Mouse (Mus musculus) MEL (cell line): ENCODE measurements at regions not wholly inside any gene's neighbourhood (a gene's known extent, or its start where the extent isn't known, plus 50 kb on each side); places are given as distances from the start of the nearest gene placed in this dataset.

ENCODE experiments used
- DNase-seq: peaks from one replicate; pipeline ENCODE4 v3.0.0; 2011; ENCODE audit warnings: low read depth, low spot score
- H3K27ac ChIP-seq: 2 replicates; pipeline ENCODE4 v1.5.1; 2012; ENCODE audit warnings: low read depth, mild to moderate bottlenecking, control low read depth, low read length, moderate library complexity; ENCODE audit not compliant: control insufficient read depth
- H3K27me3 ChIP-seq, 2 experiments: fragments of 150-350 bp in 1 of 2; sonication (generic) in 1 of 2; 2 replicates each; pipeline ENCODE4 v1.6.1; 2012; ENCODE audit warnings: low read length in 2 of 2, mild to moderate bottlenecking in 2 of 2, improper control_type of control experiment in 1 of 2, moderate library complexity in 1 of 2; ENCODE audit not compliant: insufficient read depth in 2 of 2, control insufficient read depth in 1 of 2
- H3K36me3 ChIP-seq, 2 experiments: 2 replicates each; pipeline ENCODE4 v1.6.1; 2012 to 2014; ENCODE audit warnings: low read length in 2 of 2, improper control_type of control experiment in 1 of 2, inconsistent platforms in 1 of 2, mild to moderate bottlenecking in 1 of 2; ENCODE audit not compliant: insufficient read depth in 2 of 2, control insufficient read depth in 1 of 2
- H3K4me1 ChIP-seq, 2 experiments: fragments of 150-350 bp in 1 of 2; sonication (generic) in 1 of 2; 2 replicates each; pipeline ENCODE4 v1.6.1; 2012; ENCODE audit warnings: low read length in 2 of 2, improper control_type of control experiment in 1 of 2, mild to moderate bottlenecking in 1 of 2; ENCODE audit not compliant: insufficient read depth in 2 of 2, control insufficient read depth in 1 of 2
- H3K4me3 ChIP-seq, 2 experiments: fragments of 150-350 bp in 1 of 2; sonication (generic) in 1 of 2; 2 replicates each; pipeline ENCODE4 v1.5.1; 2012; ENCODE audit warnings: low read depth in 2 of 2, low read length in 2 of 2, mild to moderate bottlenecking in 2 of 2, moderate library complexity in 2 of 2, control low read depth in 1 of 2, improper control_type of control experiment in 1 of 2; ENCODE audit not compliant: control insufficient read depth in 1 of 2, insufficient read depth in 1 of 2
- H3K79me2 ChIP-seq: 2 replicates; pipeline ENCODE4 v1.6.1; 2012; ENCODE audit warnings: mild to moderate bottlenecking, low read length, moderate library complexity; ENCODE audit not compliant: control insufficient read depth, poor library complexity, insufficient read depth
- H3K9ac ChIP-seq: 2 replicates; pipeline ENCODE4 v1.6.1; 2012; ENCODE audit warnings: low read depth, mild to moderate bottlenecking, control low read depth, low read length, moderate library complexity; ENCODE audit not compliant: control insufficient read depth, poor library complexity, severe bottlenecking
- H3K9me3 ChIP-seq: fragments of 150-350 bp; sonication (generic); replicated peaks from 2 replicates; pipeline ENCODE4 v1.6.1; 2012; ENCODE audit warnings: mild to moderate bottlenecking, low read length, improper control_type of control experiment, moderate library complexity; ENCODE audit not compliant: insufficient read depth
- BHLHE40 ChIP-seq: IDR thresholded peaks from 2 replicates; pipeline ENCODE4 v1.6.1; 2012; ENCODE audit warnings: low read depth, mild to moderate bottlenecking, inconsistent platforms, low read length, improper control_type of control experiment, borderline replicate concordance
- CHD1 ChIP-seq: IDR thresholded peaks from 2 replicates; pipeline ENCODE4 v1.6.1; 2012; ENCODE audit warnings: low read depth, mild to moderate bottlenecking, inconsistent platforms, low read length, improper control_type of control experiment
- CHD2 ChIP-seq: IDR thresholded peaks from 2 replicates; pipeline ENCODE4 v1.6.1; 2011; ENCODE audit warnings: low read length, improper control_type of control experiment
- CTCF ChIP-seq, 3 experiments: IDR thresholded peaks in 2 of 3; conservative IDR thresholded peaks in 1 of 3; 2 replicates each; pipeline ENCODE4 v1.5.1; 2011 to 2012; ENCODE audit warnings: low read length in 3 of 3, low read depth in 2 of 3, mild to moderate bottlenecking in 2 of 3, improper control_type of control experiment in 1 of 3, inconsistent platforms in 1 of 3, mixed read lengths in 1 of 3, moderate library complexity in 1 of 3; ENCODE audit not compliant: control insufficient read depth in 1 of 3, insufficient read depth in 1 of 3, poor library complexity in 1 of 3, severe bottlenecking in 1 of 3
- E2F4 ChIP-seq: IDR thresholded peaks from 2 replicates; pipeline ENCODE4 v1.6.1; 2011; ENCODE audit warnings: low read depth, low read length, improper control_type of control experiment, borderline replicate concordance
- ELF1 ChIP-seq: IDR thresholded peaks from 2 replicates; pipeline ENCODE4 v1.6.1; 2014; ENCODE audit warnings: low read depth, mild to moderate bottlenecking, inconsistent platforms, low read length, improper control_type of control experiment, moderate library complexity
- EP300 ChIP-seq, 2 experiments: IDR thresholded peaks; 2 replicates each; pipeline ENCODE4 v1.6.1; 2011; ENCODE audit warnings: improper control_type of control experiment in 2 of 2, low read length in 2 of 2, low read depth in 1 of 2, mild to moderate bottlenecking in 1 of 2
- GABPA ChIP-seq: IDR thresholded peaks from 2 replicates; pipeline ENCODE4 v1.6.1; 2012; ENCODE audit warnings: low read depth, mild to moderate bottlenecking, inconsistent platforms, low read length, improper control_type of control experiment, moderate library complexity
- GATA1 ChIP-seq: IDR thresholded peaks from 2 replicates; pipeline ENCODE4 v1.6.1; 2011; ENCODE audit warnings: low read depth, low read length, improper control_type of control experiment
- HCFC1 ChIP-seq: IDR thresholded peaks from 2 replicates; pipeline ENCODE4 v1.6.1; 2012; ENCODE audit warnings: low read depth, mild to moderate bottlenecking, inconsistent platforms, low read length, improper control_type of control experiment, moderate library complexity
- KAT2A ChIP-seq: conservative IDR thresholded peaks from 2 replicates; pipeline ENCODE4 v1.6.1; 2012; ENCODE audit warnings: low read depth, low read length, improper control_type of control experiment, inconsistent platforms
- MAFK ChIP-seq: IDR thresholded peaks from 2 replicates; pipeline ENCODE4 v1.6.1; 2011; ENCODE audit warnings: low read depth, mild to moderate bottlenecking, low read length, improper control_type of control experiment, borderline replicate concordance
- MAX ChIP-seq: IDR thresholded peaks from 2 replicates; pipeline ENCODE4 v1.6.1; 2011; ENCODE audit warnings: low read length, improper control_type of control experiment
- MXI1 ChIP-seq: IDR thresholded peaks from 2 replicates; pipeline ENCODE4 v1.6.1; 2011; ENCODE audit warnings: mild to moderate bottlenecking, low read depth, low read length, improper control_type of control experiment
- MYB ChIP-seq: IDR thresholded peaks from 2 replicates; pipeline ENCODE4 v1.6.1; 2011; ENCODE audit warnings: mild to moderate bottlenecking, low read depth, low read length, improper control_type of control experiment
- MYC ChIP-seq: IDR thresholded peaks from 2 replicates; pipeline ENCODE4 v1.6.1; 2011; ENCODE audit warnings: low read depth, mild to moderate bottlenecking, low read length, improper control_type of control experiment, moderate library complexity
- NRF1 ChIP-seq: IDR thresholded peaks from 2 replicates; pipeline ENCODE4 v1.6.1; 2014; ENCODE audit warnings: low read depth, mild to moderate bottlenecking, inconsistent platforms, low read length, improper control_type of control experiment, moderate library complexity; ENCODE audit not compliant: poor library complexity, insufficient read depth, severe bottlenecking
- POLR2A ChIP-seq, 2 experiments: IDR thresholded peaks; 2 replicates each; pipeline ENCODE4 v1.6.1; 2011 to 2012; ENCODE audit warnings: low read length in 2 of 2, mild to moderate bottlenecking in 2 of 2, control low read depth in 1 of 2, improper control_type of control experiment in 1 of 2, low read depth in 1 of 2, moderate library complexity in 1 of 2; ENCODE audit not compliant: control insufficient read depth in 1 of 2, insufficient read depth in 1 of 2, poor library complexity in 1 of 2
- POLR2AphosphoS5 ChIP-seq: IDR thresholded peaks from 2 replicates; pipeline ENCODE4 v1.6.1; 2012; ENCODE audit warnings: low read depth, borderline replicate concordance, mild to moderate bottlenecking, inconsistent platforms, low read length, moderate library complexity, mixed read lengths
- RAD21 ChIP-seq: IDR thresholded peaks from 2 replicates; pipeline ENCODE4 v1.6.1; 2011; ENCODE audit warnings: mild to moderate bottlenecking, low read depth, low read length, improper control_type of control experiment
- RCOR1 ChIP-seq: IDR thresholded peaks from 2 replicates; pipeline ENCODE4 v1.6.1; 2012; ENCODE audit warnings: low read depth, mild to moderate bottlenecking, inconsistent platforms, low read length, improper control_type of control experiment
- SMC3 ChIP-seq: IDR thresholded peaks from 2 replicates; pipeline ENCODE4 v1.6.1; 2011; ENCODE audit warnings: low read depth, low read length, improper control_type of control experiment
- TBP ChIP-seq: IDR thresholded peaks from 2 replicates; pipeline ENCODE4 v1.8.0; 2011; ENCODE audit warnings: low read depth, low read length, improper control_type of control experiment
- TCF12 ChIP-seq: IDR thresholded peaks from 2 replicates; pipeline ENCODE4 v1.6.1; 2014; ENCODE audit warnings: low read depth, mild to moderate bottlenecking, inconsistent platforms, low read length, improper control_type of control experiment, moderate library complexity
- USF1 ChIP-seq: IDR thresholded peaks from 2 replicates; pipeline ENCODE4 v1.6.1; 2014; ENCODE audit warnings: low read depth, mild to moderate bottlenecking, inconsistent platforms, low read length, improper control_type of control experiment, moderate library complexity
- USF2 ChIP-seq, 2 experiments: IDR thresholded peaks; 2 replicates each; pipeline ENCODE4 v1.6.1; 2011 to 2012; ENCODE audit warnings: improper control_type of control experiment in 2 of 2, low read length in 2 of 2, borderline replicate concordance in 1 of 2, inconsistent platforms in 1 of 2, low read depth in 1 of 2, mild to moderate bottlenecking in 1 of 2; ENCODE audit not compliant: insufficient read depth in 1 of 2
- ZC3H11A ChIP-seq: IDR thresholded peaks from 2 replicates; pipeline ENCODE4 v1.6.1; 2012; ENCODE audit warnings: low read depth, mild to moderate bottlenecking, inconsistent platforms, low read length, improper control_type of control experiment
- ZMIZ1 ChIP-seq: IDR thresholded peaks from 2 replicates; pipeline ENCODE4 v1.6.1; 2012; ENCODE audit warnings: low read depth, mild to moderate bottlenecking, inconsistent platforms, low read length, improper control_type of control experiment, moderate library complexity

DNA sequence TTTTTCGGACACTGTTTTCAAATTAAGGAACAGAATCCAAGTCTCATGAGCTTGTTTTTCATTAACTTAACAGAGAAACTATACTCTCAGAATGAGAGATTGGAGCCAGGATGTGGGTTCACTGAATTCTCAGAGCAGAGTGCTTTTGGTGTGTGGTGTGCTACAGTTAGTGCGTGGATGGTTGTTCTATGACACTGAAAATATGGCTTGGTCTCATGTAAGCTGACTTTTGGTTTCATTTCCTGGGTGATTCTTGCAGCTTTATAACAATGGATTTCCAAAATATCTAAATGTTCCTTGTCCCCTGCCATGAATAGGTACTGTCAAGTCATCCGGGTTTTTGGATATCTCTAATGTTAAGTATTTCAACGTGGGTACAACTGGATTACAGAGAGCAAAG lies 177.7 kb downstream of the Tmem26 start:
- no peak overlapping the region for H3K27ac ChIP-seq
- TF ChIP-seq USF1: no peak
- TF ChIP-seq ELF1: no peak

DNA sequence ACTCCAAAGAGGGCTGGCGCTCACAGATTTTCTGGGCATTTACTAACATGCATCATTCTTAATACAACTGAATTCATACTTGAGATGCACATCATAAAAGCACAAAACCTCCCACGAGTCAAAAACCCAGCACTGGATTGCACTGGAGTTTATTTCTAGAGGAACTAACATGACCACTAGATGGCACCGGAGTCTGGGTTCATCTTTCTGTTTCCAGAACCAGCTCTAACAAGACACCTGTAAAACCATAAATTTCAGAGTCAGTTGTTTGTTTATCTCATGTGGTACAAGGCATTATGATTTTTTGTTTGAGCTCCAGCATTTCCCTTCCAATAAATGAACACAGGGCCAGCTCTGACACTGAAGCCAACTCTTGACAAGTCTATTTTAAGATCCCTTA lies 179.2 kb downstream of the Tmem26 start:
- Histone ChIP-seq H3K4me1 (no peaks in the 10 kb centered on the region), H3K36me3 (no peaks in the 10 kb centered on the region), H3K9ac (no peak overlapping the region), H3K4me3 (no peak overlapping the region), H3K79me2 (no peaks in the 10 kb centered on the region), H3K27ac (no peak overlapping the region), H3K9me3 (no peaks in the 10 kb centered on the region), H3K27me3 (no peaks in the 10 kb centered on the region)
- no peak for TF ChIP-seq POLR2AphosphoS5
- TF ChIP-seq RAD21: peak; percentile 30
- no peak for TF ChIP-seq MAX
- peak; percentile 23; the same call in 1 of the 2 replicates for TF ChIP-seq SMC3
- no peak for TF ChIP-seq E2F4
- TF ChIP-seq TCF12: no peak
- TF ChIP-seq MAFK: no peak
- no peak for TF ChIP-seq CHD2
- no peak for TF ChIP-seq RCOR1
- peak; percentile 9 to 40 (median 13); a peak in 3 of 6 replicates for TF ChIP-seq CTCF (IDR thresholded peaks at IDR 0.05 in 2 of 3, conservative IDR thresholded peaks at IDR 0.05 in 1 of 3; ENCODE audit: control insufficient read depth in 1 of 3, insufficient read depth in 1 of 3, low read depth in 2 of 3, low read length in 3 of 3, poor library complexity in 1 of 3, severe bottlenecking in 1 of 3)
- TF ChIP-seq NRF1: no peak
- no peak for TF ChIP-seq USF1
- TF ChIP-seq BHLHE40: no peak
- no peak for TF ChIP-seq MYC
- TF ChIP-seq TBP: no peak
- DNase-seq: peak; percentile 10

More for the DNA sequence above, 177.7 kb downstream of the Tmem26 start:
- Histone ChIP-seq H3K79me2 (no peaks in the 10 kb centered on the region), H3K4me3 (no peak overlapping the region), H3K36me3 (no peaks in the 10 kb centered on the region), H3K4me1 (no peaks in the 10 kb centered on the region), H3K27me3 (no peaks in the 10 kb centered on the region), H3K9me3 (no peaks in the 10 kb centered on the region), H3K9ac (no peak overlapping the region)
- DNase-seq: no peak

DNA sequence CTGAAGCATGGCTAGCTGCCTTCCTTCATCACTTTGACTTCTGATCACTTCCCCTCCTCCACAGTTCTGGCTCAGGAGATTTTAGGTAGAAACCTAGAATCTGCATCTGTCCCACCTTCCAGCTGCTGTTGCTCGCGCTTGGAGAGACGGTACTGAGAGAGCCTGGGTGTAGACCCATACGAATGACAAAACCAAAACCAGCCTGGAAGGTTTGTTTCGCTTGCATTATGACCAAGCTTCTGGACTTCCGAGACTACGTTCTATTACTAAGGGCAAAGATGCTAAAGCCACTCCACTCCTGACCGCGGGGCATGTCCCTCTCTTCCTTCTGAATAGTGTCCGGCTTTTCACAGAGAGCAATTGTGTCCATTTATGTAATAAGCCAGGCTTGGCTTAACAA lies 180.9 kb downstream of the Tmem26 start:
- H3K9ac ChIP-seq: no peak overlapping the region
- H3K27me3 ChIP-seq: no peaks in the 10 kb centered on the region
- no peaks in the 10 kb centered on the region for H3K79me2 ChIP-seq
- no peaks in the 10 kb centered on the region for H3K9me3 ChIP-seq
- no peak for DNase-seq
- H3K36me3 ChIP-seq: no peaks in the 10 kb centered on the region
- no peak overlapping the region for H3K27ac ChIP-seq
- no peaks in the 10 kb centered on the region for H3K4me1 ChIP-seq
- H3K4me3 ChIP-seq: no peak overlapping the region
- TF ChIP-seq MXI1: no peak
- TF ChIP-seq RCOR1: no peak
- TF ChIP-seq HCFC1: no peak
- TF ChIP-seq KAT2A: no peak
- TF ChIP-seq EP300 (IDR thresholded peaks at IDR 0.05; ENCODE audit: low read depth in 1 of 2, low read length in 2 of 2): no peak
- TF ChIP-seq ZC3H11A: no peak
- TF ChIP-seq MAX: no peak
- no peak for TF ChIP-seq MYB
- no peak for TF ChIP-seq GATA1
- no peak for TF ChIP-seq RAD21
- no peak for TF ChIP-seq TCF12
- no peak for TF ChIP-seq CHD1
- no peak for TF ChIP-seq E2F4
- TF ChIP-seq USF2 (IDR thresholded peaks at IDR 0.05; ENCODE audit: borderline replicate concordance in 1 of 2, insufficient read depth in 1 of 2, low read depth in 1 of 2, low read length in 2 of 2): no peak
- TF ChIP-seq GABPA: no peak
- TF ChIP-seq ZMIZ1: no peak
- TF ChIP-seq POLR2A (IDR thresholded peaks at IDR 0.05; ENCODE audit: control insufficient read depth in 1 of 2, insufficient read depth in 1 of 2, low read depth in 1 of 2, low read length in 2 of 2, poor library complexity in 1 of 2): no peak
